Mouse (Mus musculus): ENCODE data around the gene Bmp5. TPM values are rescaled to one million over a fixed set of nuclear protein-coding genes. Genes with fewer than 3 reads are reported as not detected.
"Not testable (repeated sequence)": the region's sequence is repeated elsewhere in the genome, so short reads cannot be mapped to it uniquely, and the experiment has no call there.

Gene Bmp5
- polyA plus RNA-seq, 1 experiment = not detected

- Histone ChIP-seq H3K9me3 (ENCODE audit: control insufficient read depth, low read length) (no peaks in the 10 kb centered on the region), H3K36me3 (ENCODE audit: control insufficient read depth) (no peaks in the 10 kb centered on the region), H3K27me3 (ENCODE audit: control insufficient read depth) (no peaks in the 10 kb centered on the region), H3K4me3 (replicated peaks) (no peak overlapping the region), H3K4me1 (ENCODE audit: control insufficient read depth) (no peaks in the 10 kb centered on the region)
- TF ChIP-seq GATA1 (IDR thresholded peaks at IDR 0.05; ENCODE audit: low read length) = no peak
- no peak for TF ChIP-seq TAL1 (IDR thresholded peaks at IDR 0.05; ENCODE audit: low read length)
Observed at GRCm38 (mm10) chr9:75780558-75781276, 5.6 kb downstream of the Bmp5 start.

- H3K9me3 ChIP-seq (ENCODE audit: control insufficient read depth, low read length) = no peaks in the 10 kb centered on the region
- no peak for TF ChIP-seq GATA1 (IDR thresholded peaks at IDR 0.05; ENCODE audit: low read length)
- no peak for TF ChIP-seq TAL1 (IDR thresholded peaks at IDR 0.05; ENCODE audit: low read length)
- no peak overlapping the region for H3K4me3 ChIP-seq (replicated peaks)
- H3K4me1 ChIP-seq (ENCODE audit: control insufficient read depth) = no peaks in the 10 kb centered on the region
- no peaks in the 10 kb centered on the region for H3K36me3 ChIP-seq (ENCODE audit: control insufficient read depth)
- no peaks in the 10 kb centered on the region for H3K27me3 ChIP-seq (ENCODE audit: control insufficient read depth)
Observed at GRCm38 (mm10) chr9:75781600-75781999, 6.4 kb downstream of the Bmp5 start.

GRCm38 (mm10) chr9:75783573-75783972, 8.4 kb downstream of the Bmp5 start:
- TF ChIP-seq GATA1 (IDR thresholded peaks at IDR 0.05; ENCODE audit: low read length) (no peak), TAL1 (IDR thresholded peaks at IDR 0.05; ENCODE audit: low read length) (no peak)
- H3K9me3 ChIP-seq (ENCODE audit: control insufficient read depth, low read length) = no peaks in the 10 kb centered on the region

GRCm38 (mm10) chr9:75785959-75786358, 10.8 kb downstream of the Bmp5 start:
- H3K4me3 ChIP-seq (replicated peaks) = no peak overlapping the region
- H3K4me1 ChIP-seq (ENCODE audit: control insufficient read depth) = no peaks in the 10 kb centered on the region
- TF ChIP-seq GATA1 (IDR thresholded peaks at IDR 0.05; ENCODE audit: low read length) (no peak), TAL1 (IDR thresholded peaks at IDR 0.05; ENCODE audit: low read length) (no peak)
- no peaks in the 10 kb centered on the region for H3K27me3 ChIP-seq (ENCODE audit: control insufficient read depth)
- H3K9me3 ChIP-seq (ENCODE audit: control insufficient read depth, low read length) = no peaks in the 10 kb centered on the region
- H3K36me3 ChIP-seq (ENCODE audit: control insufficient read depth) = no peaks in the 10 kb centered on the region

More at GRCm38 (mm10) chr9:75783573-75783972, 8.4 kb downstream of the Bmp5 start:
- no peak overlapping the region for H3K4me3 ChIP-seq (replicated peaks)
- no peaks in the 10 kb centered on the region for H3K4me1 ChIP-seq (ENCODE audit: control insufficient read depth)
- no peaks in the 10 kb centered on the region for H3K36me3 ChIP-seq (ENCODE audit: control insufficient read depth)
- H3K27me3 ChIP-seq (ENCODE audit: control insufficient read depth) = no peaks in the 10 kb centered on the region

- TF ChIP-seq TAL1 (IDR thresholded peaks at IDR 0.05; ENCODE audit: low read length) = no peak
- no peak for TF ChIP-seq GATA1 (IDR thresholded peaks at IDR 0.05; ENCODE audit: low read length)
- H3K36me3 ChIP-seq (ENCODE audit: control insufficient read depth) = no peaks in the 10 kb centered on the region
- no peaks in the 10 kb centered on the region for H3K4me1 ChIP-seq (ENCODE audit: control insufficient read depth)
- H3K27me3 ChIP-seq (ENCODE audit: control insufficient read depth) = no peaks in the 10 kb centered on the region
- H3K9me3 ChIP-seq (ENCODE audit: control insufficient read depth, low read length) = no peaks in the 10 kb centered on the region
- no peak overlapping the region for H3K4me3 ChIP-seq (replicated peaks)
Observed at GRCm38 (mm10) chr9:75787121-75787520, 12.0 kb downstream of the Bmp5 start.

- Histone ChIP-seq H3K4me1 (ENCODE audit: control insufficient read depth) (no peaks in the 10 kb centered on the region), H3K4me3 (replicated peaks) (no peak overlapping the region), H3K36me3 (ENCODE audit: control insufficient read depth) (no peaks in the 10 kb centered on the region), H3K27me3 (ENCODE audit: control insufficient read depth) (no peaks in the 10 kb centered on the region), H3K9me3 (ENCODE audit: control insufficient read depth, low read length) (no peaks in the 10 kb centered on the region)
- TF ChIP-seq GATA1 (IDR thresholded peaks at IDR 0.05; ENCODE audit: low read length) (no peak), TAL1 (IDR thresholded peaks at IDR 0.05; ENCODE audit: low read length) (no peak)
Observed at GRCm38 (mm10) chr9:75789879-75790428, 14.8 kb downstream of the Bmp5 start.

GRCm38 (mm10) chr9:75804940-75805339, 29.8 kb downstream of the Bmp5 start:
- no peaks in the 10 kb centered on the region for H3K4me1 ChIP-seq (ENCODE audit: control insufficient read depth)
- H3K9me3 ChIP-seq (ENCODE audit: control insufficient read depth, low read length) = no peaks in the 10 kb centered on the region
- H3K27me3 ChIP-seq (ENCODE audit: control insufficient read depth) = no peaks in the 10 kb centered on the region
- no peak overlapping the region for H3K4me3 ChIP-seq (replicated peaks)
- H3K36me3 ChIP-seq (ENCODE audit: control insufficient read depth) = no peaks in the 10 kb centered on the region
- TF ChIP-seq TAL1 (IDR thresholded peaks at IDR 0.05; ENCODE audit: low read length) = no peak
- no peak for TF ChIP-seq GATA1 (IDR thresholded peaks at IDR 0.05; ENCODE audit: low read length)

GRCm38 (mm10) chr9:75808179-75808578, 33.0 kb downstream of the Bmp5 start:
- not testable (repeated sequence) for H3K4me3 ChIP-seq (replicated peaks); H3K4me1 ChIP-seq (ENCODE audit: control insufficient read depth); H3K27me3 ChIP-seq (ENCODE audit: control insufficient read depth); H3K9me3 ChIP-seq (ENCODE audit: control insufficient read depth, low read length); H3K36me3 ChIP-seq (ENCODE audit: control insufficient read depth)

GRCm38 (mm10) chr9:75808659-75809058, 33.5 kb downstream of the Bmp5 start:
- Histone ChIP-seq H3K4me3 (replicated peaks) (no peak overlapping the region), H3K9me3 (ENCODE audit: control insufficient read depth, low read length) (no peaks in the 10 kb centered on the region), H3K27me3 (ENCODE audit: control insufficient read depth) (no peaks in the 10 kb centered on the region), H3K36me3 (ENCODE audit: control insufficient read depth) (no peaks in the 10 kb centered on the region), H3K4me1 (ENCODE audit: control insufficient read depth) (no peaks in the 10 kb centered on the region)
- TF ChIP-seq TAL1 (IDR thresholded peaks at IDR 0.05; ENCODE audit: low read length) = no peak
- no peak for TF ChIP-seq GATA1 (IDR thresholded peaks at IDR 0.05; ENCODE audit: low read length)
